In genomic region chr19:5296630-5297029, GRCm38 (mm10) we compare ENCODE assay signal across 14 mouse cellular contexts. TPM values are rescaled to one million over a fixed set of nuclear protein-coding genes. Genes with fewer than 3 reads are reported as not detected.
A peak's percentile ranks its signal among the peaks of the same experiment; 100 is the strongest.
DNase-seq lines count a peak whose midpoint lies in the region; ATAC-seq and TF ChIP-seq lines count a peak whose summit lies in the region.
"Had no signal": no experiment of that assay in that cellular context is flagged by ENCODE, and none has a peak within 500 bp of the region (broad histone marks: within the 10 kb centered on the region; RNA-seq: fewer than 3 reads in every experiment).

No protein-coding gene starts in this region.

- intact Hi-C loops in left cerebral cortex, postnatal 4 days (cut with DNase I), result no loop called here

- TF ChIP-seq CTCF in layer of hippocampus, adult 2 months (conservative IDR thresholded peaks at IDR 0.05), result no peak

- H3K4me2 ChIP-seq in embryonic facial prominence, embryonic 14.5 days (ENCODE audit: low read depth, low read length), result 0 out of 2 replicates have a peak overlapping the region, but pooled peaks have one; percentile 79
- peak overlapping the region; percentile 86 for H3K4me2 ChIP-seq in myocyte (ENCODE audit: low read depth)

- WGBS in embryonic facial prominence, embryonic 14.5 days, result 77% methylated on average over 5 of the region's 5 CpGs

- H3K9ac ChIP-seq in embryonic facial prominence, embryonic 14.5 days (ENCODE audit: low read depth, low read length), result no peak overlapping the region

- no peak overlapping the region for H3K4me3 ChIP-seq in embryonic facial prominence, embryonic 14.5 days (ENCODE audit: low read depth, low read length)
- peak overlapping the region; percentile 85 for H3K4me3 ChIP-seq in layer of hippocampus, adult 2 months
- peak overlapping the region; percentile 84 for H3K4me3 ChIP-seq in myocyte

- ATAC-seq in embryonic facial prominence, embryonic 14.5 days (ENCODE audit: low read depth), result no peak

- H3K4me1 ChIP-seq in embryonic facial prominence, embryonic 14.5 days (ENCODE audit: control insufficient read depth, insufficient read depth, low read length), result peaks cover 13% of the 10 kb centered on the region

- no peaks in the 10 kb centered on the region for H3K9me3 ChIP-seq in embryonic facial prominence, embryonic 14.5 days (ENCODE audit: control insufficient read depth, low read length)

- H3K27me3 ChIP-seq in embryonic facial prominence, embryonic 14.5 days (replicated peaks; ENCODE audit: control insufficient read depth, insufficient read depth, low read length), result no peaks in the 10 kb centered on the region
- H3K27me3 ChIP-seq in myocyte (ENCODE audit: control insufficient read depth, insufficient read depth, insufficient read length), result no peaks in the 10 kb centered on the region

- H3K79me2 ChIP-seq in myocyte (ENCODE audit: control insufficient read depth, insufficient read depth), result peaks cover 23% of the 10 kb centered on the region

- no peak for TF ChIP-seq POLR2A in myocyte (IDR thresholded peaks at IDR 0.05; ENCODE audit: insufficient read length, low read depth)

- H3K36me3 ChIP-seq in embryonic facial prominence, embryonic 14.5 days (ENCODE audit: control insufficient read depth, insufficient read depth, low read length), result peaks cover 23% of the 10 kb centered on the region
- peaks cover 24% of the 10 kb centered on the region for H3K36me3 ChIP-seq in myocyte (ENCODE audit: control insufficient read depth, insufficient read depth)

- DNase-seq in left cerebral cortex, adult 18-20 months (ENCODE audit: low spot score in 2 of 2), result peak; percentile 56 to 77
- no peak for DNase-seq in left cerebral cortex, postnatal 4 days
- no peak for DNase-seq in embryonic facial prominence, embryonic 14.5 days (ENCODE audit: low spot score)
- peak; percentile 71 to 86 for DNase-seq in layer of hippocampus, adult 2 months (ENCODE audit: low spot score in 2 of 2)
- no peak for DNase-seq in cerebellum, postnatal 4 days (ENCODE audit: low spot score in 2 of 2)
- no peak for DNase-seq in embryo, embryonic 11 days
- DNase-seq: adrenal gland, adult 2 months; kidney, postnatal 4 days had no signal

- no peak overlapping the region for H3ac ChIP-seq in myocyte (ENCODE audit: control insufficient read depth, insufficient read length)

- H3K27ac ChIP-seq in embryonic facial prominence, embryonic 14.5 days (replicated peaks; ENCODE audit: low read depth, low read length), result no peak overlapping the region
- peak overlapping the region; percentile 96 for H3K27ac ChIP-seq in layer of hippocampus, adult 2 months
- H3K27ac ChIP-seq: macrophage had no signal

TF ChIP-seq in myocyte, 11 proteins besides CTCF, POLR2A, EP300 and RAD21:
- TF ChIP-seq MYOD1 (IDR thresholded peaks at IDR 0.05; ENCODE audit: control insufficient read depth in 1 of 3, insufficient read length in 2 of 3, low read depth in 2 of 3), result peak in 1 of 3 experiments; percentile 12
- TF ChIP-seq POLR2AphosphoS2 (IDR thresholded peaks at IDR 0.05; ENCODE audit: insufficient read length, low read depth), result no peak

RNA-seq across cellular contexts. Expression of gene Sf3b2, which starts 1.4 kb away (rescaled TPM):
- 100 to 1,000 TPM; 209 to 213 TPM for total RNA-seq in left cerebral cortex, adult 18-20 months (2021)
- 100 to 1,000 TPM; 188 to 203 TPM for total RNA-seq in left cerebral cortex, postnatal 4 days (2021)
- polyA plus RNA-seq in embryonic facial prominence, embryonic 14.5 days (2014; fragmentation: Nextera tagmentation; extraction: Ambion mirVana), result 247 and 281 TPM in 2 replicates
- 100 to 1,000 TPM; 214 to 219 TPM for total RNA-seq in layer of hippocampus, adult 2 months (2021)
- polyA plus RNA-seq in myocyte (2012; fragmentation: generic; extraction: Trizol), result 109 TPM

RNA-seq across cellular contexts. Expression of gene Gal3st3, which starts 1.5 kb away (rescaled TPM):
- 10 to 100 TPM; 70.5 to 73.8 TPM for total RNA-seq in left cerebral cortex, adult 18-20 months (2021)
- total RNA-seq in left cerebral cortex, postnatal 4 days (2021), result 10 to 100 TPM; 60.0 to 60.3 TPM
- 4.0 and 4.3 TPM in 2 replicates for polyA plus RNA-seq in embryonic facial prominence, embryonic 14.5 days (2014; fragmentation: Nextera tagmentation; extraction: Ambion mirVana)
- 100 to 1,000 TPM; 106 to 109 TPM for total RNA-seq in layer of hippocampus, adult 2 months (2021)
- polyA plus RNA-seq in myocyte (2012; fragmentation: generic; extraction: Trizol), result 0.05 TPM
- total RNA-seq: MEL had no signal
- polyA plus RNA-seq: macrophage had no signal

RNA-seq across cellular contexts. Expression of gene Pacs1, which starts 23.7 kb away (rescaled TPM):
- 10 to 100 TPM; 57.3 to 61.0 TPM for total RNA-seq in left cerebral cortex, adult 18-20 months (2021)
- total RNA-seq in left cerebral cortex, postnatal 4 days (2021), result 10 to 100 TPM; 90.7 to 92.6 TPM
- 28.1 and 30.9 TPM in 2 replicates for polyA plus RNA-seq in embryonic facial prominence, embryonic 14.5 days (2014; fragmentation: Nextera tagmentation; extraction: Ambion mirVana)
- 10 to 100 TPM; 56.4 to 57.4 TPM for total RNA-seq in layer of hippocampus, adult 2 months (2021)
- polyA plus RNA-seq in myocyte (2012; fragmentation: generic; extraction: Trizol), result 6.5 TPM

RNA-seq across cellular contexts. Expression of gene Catsper1, which starts 38.9 kb away (rescaled TPM):
- total RNA-seq in left cerebral cortex, adult 18-20 months (2021), result not detected
- total RNA-seq in left cerebral cortex, postnatal 4 days (2021), result not detected
- not detected in 2 replicates for polyA plus RNA-seq in embryonic facial prominence, embryonic 14.5 days (2014; fragmentation: Nextera tagmentation; extraction: Ambion mirVana)
- total RNA-seq in layer of hippocampus, adult 2 months (2021), result not detected
- not detected for polyA plus RNA-seq in myocyte (2012; fragmentation: generic; extraction: Trizol)
- total RNA-seq: adrenal gland, adult 2 months; MEL had no signal
- polyA plus RNA-seq: adrenal gland, adult 2 months; heart, postnatal 0 days; macrophage; neural tube, embryonic 14.5 days; urinary bladder, adult 2 months had no signal

RNA-seq across cellular contexts. Expression of gene Cst6, which starts 52.7 kb away (rescaled TPM):
- 10 to 100 TPM; 25.4 to 26.9 TPM for total RNA-seq in left cerebral cortex, adult 18-20 months (2021)
- 10 to 100 TPM in 1 of 2 experiments, 1 to 10 TPM in 1; 6.9 to 10.4 TPM for total RNA-seq in left cerebral cortex, postnatal 4 days (2021)
- 7.5 and 9.2 TPM in 2 replicates for polyA plus RNA-seq in embryonic facial prominence, embryonic 14.5 days (2014; fragmentation: Nextera tagmentation; extraction: Ambion mirVana)
- 1 to 10 TPM; 4.6 to 5.9 TPM for total RNA-seq in layer of hippocampus, adult 2 months (2021)
- 28.0 TPM for polyA plus RNA-seq in myocyte (2012; fragmentation: generic; extraction: Trizol)
- total RNA-seq: MEL had no signal

Comparison
In these comparisons a context has a peak if more than half of its experiments do, and no peak if none do; other contexts are left out.
1. DNase-seq: peak in left cerebral cortex, adult 18-20 months (2 of 2) and layer of hippocampus, adult 2 months (2 of 2); none in left cerebral cortex, postnatal 4 days (single experiment), embryonic facial prominence, embryonic 14.5 days (single experiment), cerebellum, postnatal 4 days (0 of 2) and embryo, embryonic 11 days (single experiment).